Mouse (Mus musculus): ENCODE measurements around the gene Dvl2.

DNA sequence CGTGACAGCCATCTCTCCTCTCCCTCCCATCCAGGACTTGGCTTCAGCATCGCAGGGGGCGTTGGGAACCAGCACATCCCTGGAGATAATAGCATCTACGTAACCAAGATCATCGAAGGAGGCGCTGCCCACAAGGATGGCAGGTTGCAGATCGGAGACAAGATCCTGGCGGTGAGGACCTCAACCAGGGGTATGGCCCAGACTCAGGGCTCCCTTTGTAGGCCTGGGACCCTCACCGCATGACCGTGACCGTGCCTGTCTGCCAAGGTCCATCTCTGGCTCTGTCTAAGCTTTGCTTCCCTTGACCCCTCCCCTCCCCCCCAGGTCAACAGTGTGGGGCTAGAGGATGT lies 30.9 kb downstream of the Dvl2 start:
- TF ChIP-seq HCFC1 (IDR thresholded peaks at IDR 0.05; ENCODE audit: borderline replicate concordance, insufficient read depth, low read length) (no peak), ZNF384 (IDR thresholded peaks at IDR 0.05; ENCODE audit: low read depth, low read length) (no peak)

All from ES-E14 (cell line).